Mouse (Mus musculus) kidney, embryonic 14.5 days (tissue): Measurements from ENCODE around the gene Cckbr. TPM values are rescaled to one million over a fixed set of nuclear protein-coding genes. Genes with fewer than 3 reads are reported as not detected.

Experiments
- ATAC-seq: fragments of 200-750 bp; cut with Nextera tagmentation; 2 replicates; pipeline ENCODE4 v1.8.0; 2017; ENCODE audit warnings: moderate number of reproducible peaks, mild to moderate bottlenecking, moderate TSS enrichment, moderate library complexity; ENCODE audit not compliant: low FRiP score, low TSS enrichment
- H3K27ac ChIP-seq: fragments of 300-500 bp; sonication (generic); 2 replicates; pipeline ENCODE4 v1.5.1; 2014; ENCODE audit warnings: low read depth, mild to moderate bottlenecking, low read length, moderate library complexity, mixed read lengths
- H3K27me3 ChIP-seq: fragments of 300-500 bp; sonication (generic); 2 replicates; pipeline ENCODE4 v1.6.1; 2014; ENCODE audit warnings: mild to moderate bottlenecking, low read length; ENCODE audit not compliant: control insufficient read depth, insufficient read depth
- H3K36me3 ChIP-seq: fragments of 300-500 bp; sonication (generic); 2 replicates; pipeline ENCODE4 v1.6.1; 2014; ENCODE audit warnings: low read length, mixed read lengths; ENCODE audit not compliant: control insufficient read depth, insufficient read depth
- H3K4me1 ChIP-seq: fragments of 300-500 bp; sonication (generic); 2 replicates; pipeline ENCODE4 v1.6.1; 2014; ENCODE audit warnings: low read length, mixed read lengths; ENCODE audit not compliant: control insufficient read depth, insufficient read depth
- H3K4me2 ChIP-seq: fragments of 300-500 bp; sonication (generic); replicated peaks from 2 replicates; pipeline ENCODE4 v1.6.1; 2014; ENCODE audit warnings: low read depth, mild to moderate bottlenecking, low read length
- H3K4me3 ChIP-seq: fragments of 300-500 bp; sonication (generic); 2 replicates; pipeline ENCODE4 v1.5.1; 2014; ENCODE audit warnings: mild to moderate bottlenecking, low read length
- H3K9ac ChIP-seq: fragments of 300-500 bp; sonication (generic); 2 replicates; pipeline ENCODE4 v1.6.1; 2014; ENCODE audit warnings: low read depth, mild to moderate bottlenecking, low read length, moderate library complexity
- H3K9me3 ChIP-seq: fragments of 300-500 bp; sonication (generic); 2 replicates; pipeline ENCODE4 v1.6.1; 2016; ENCODE audit warnings: low read length; ENCODE audit not compliant: control insufficient read depth
- WGBS: fragments of 180-500 bp; shearing (Covaris S2); extraction: QIAGEN DNeasy Blood & Tissue Kit; methylation state at CpG from one replicate; pipeline ENCODE4 v1.1.7; 2014; 5-methylcytosine and 5-hydroxymethylcytosine counted together
- polyA plus RNA-seq: library from polyadenylated mRNA; unstranded; fragments of >200 nt; fragmentation: Nextera tagmentation; extraction: Ambion mirVana; gene quantifications from 2 replicates; pipeline ENCODE4 v1.2.1, GENCODE M21; 2014

Gene Cckbr
- polyA plus RNA-seq, 1 experiment from 2014 or later: 0.58 TPM

DNA sequence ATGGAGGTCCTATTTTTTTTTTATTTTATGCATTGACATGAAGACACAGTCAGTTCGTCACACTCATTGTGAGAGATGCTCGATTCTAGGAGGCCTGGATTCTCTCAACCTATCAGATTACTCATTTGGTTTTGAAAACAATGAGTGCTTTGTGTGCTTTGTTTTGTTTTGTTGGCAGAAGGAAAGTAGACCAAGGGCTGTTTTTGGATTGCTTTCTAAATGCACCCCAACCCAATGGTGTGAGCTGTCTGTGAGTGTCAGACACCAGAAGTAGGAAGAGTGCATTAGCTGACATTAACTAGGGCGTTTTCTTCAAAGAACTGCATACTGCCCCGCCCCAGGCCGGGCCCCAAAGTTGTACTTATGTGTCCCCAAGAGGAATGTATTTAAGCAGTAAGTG is 54.5 kb downstream of the Cckbr start:
- Histone ChIP-seq H3K4me3 (no peak overlapping the region), H3K9me3 (no peaks in the 10 kb centered on the region), H3K9ac (no peak overlapping the region), H3K36me3 (no peaks in the 10 kb centered on the region), H3K4me1 (no peaks in the 10 kb centered on the region), H3K27ac (no peak overlapping the region), H3K4me2 (peak overlapping the region; percentile 86; the same call in 1 of the 2 replicates), H3K27me3 (no peaks in the 10 kb centered on the region)
- 69% methylated on average over 5 of the region's 5 CpGs for WGBS
- no peak for ATAC-seq

DNA sequence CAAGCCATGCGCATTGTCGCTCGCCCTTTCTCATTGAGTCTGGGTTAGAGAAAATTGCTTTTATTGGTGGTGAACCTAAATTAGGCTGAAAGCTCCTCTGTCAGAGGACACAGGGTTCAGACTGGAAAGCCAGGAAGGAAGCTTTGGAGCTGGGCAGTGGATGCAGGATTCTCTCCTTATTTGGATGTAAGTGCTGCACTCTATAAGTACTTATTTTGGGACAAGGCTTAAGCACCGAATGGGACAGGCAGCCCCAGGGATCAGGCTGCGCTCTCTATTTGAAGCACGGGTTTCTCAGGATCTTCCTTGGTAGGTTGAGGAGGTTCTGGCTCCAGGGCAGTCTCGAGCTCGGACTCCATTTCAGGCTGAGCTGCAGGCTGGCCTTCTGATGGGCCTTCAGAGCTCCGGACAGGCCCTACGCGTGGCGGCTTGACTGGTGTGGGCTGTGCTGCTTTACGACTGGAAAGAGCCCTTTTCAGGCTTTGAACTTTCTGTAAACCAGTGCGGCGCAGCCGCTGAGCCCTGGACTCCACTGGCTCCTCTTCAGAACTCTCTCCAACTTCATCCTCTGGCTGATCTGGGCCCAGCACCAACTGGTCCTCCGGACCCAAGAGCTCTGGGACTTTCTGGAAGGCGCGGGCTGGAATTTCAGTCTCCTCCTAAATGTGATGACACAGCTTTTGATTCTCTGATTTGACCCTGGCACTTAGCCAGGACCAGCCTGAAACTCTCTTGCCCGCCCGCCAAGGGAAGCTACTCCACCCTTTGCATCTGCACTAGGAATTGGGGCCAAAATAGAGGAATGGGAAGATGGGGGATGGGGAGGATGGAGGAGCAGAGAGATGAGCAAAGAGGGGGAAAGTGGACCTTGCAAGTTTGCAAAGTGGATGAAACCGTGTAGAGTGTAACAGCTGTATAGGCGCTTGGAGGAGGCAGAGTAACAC is 55.3 kb downstream of the Cckbr start:
- 58% methylated on average over 23 of the region's 23 CpGs for WGBS
- Histone ChIP-seq H3K4me2 (peak overlapping the region; percentile 86), H3K36me3 (no peaks in the 10 kb centered on the region), H3K9ac (peak overlapping the region; percentile 65; the same call in 1 of the 2 replicates), H3K27ac (peak overlapping the region; percentile 42; the same call in 1 of the 2 replicates), H3K4me1 (no peaks in the 10 kb centered on the region), H3K27me3 (no peaks in the 10 kb centered on the region), H3K4me3 (peak overlapping the region; percentile 49), H3K9me3 (no peaks in the 10 kb centered on the region)
- ATAC-seq: 0 out of 2 replicates have a peak, but pooled peaks have one; percentile 8

DNA sequence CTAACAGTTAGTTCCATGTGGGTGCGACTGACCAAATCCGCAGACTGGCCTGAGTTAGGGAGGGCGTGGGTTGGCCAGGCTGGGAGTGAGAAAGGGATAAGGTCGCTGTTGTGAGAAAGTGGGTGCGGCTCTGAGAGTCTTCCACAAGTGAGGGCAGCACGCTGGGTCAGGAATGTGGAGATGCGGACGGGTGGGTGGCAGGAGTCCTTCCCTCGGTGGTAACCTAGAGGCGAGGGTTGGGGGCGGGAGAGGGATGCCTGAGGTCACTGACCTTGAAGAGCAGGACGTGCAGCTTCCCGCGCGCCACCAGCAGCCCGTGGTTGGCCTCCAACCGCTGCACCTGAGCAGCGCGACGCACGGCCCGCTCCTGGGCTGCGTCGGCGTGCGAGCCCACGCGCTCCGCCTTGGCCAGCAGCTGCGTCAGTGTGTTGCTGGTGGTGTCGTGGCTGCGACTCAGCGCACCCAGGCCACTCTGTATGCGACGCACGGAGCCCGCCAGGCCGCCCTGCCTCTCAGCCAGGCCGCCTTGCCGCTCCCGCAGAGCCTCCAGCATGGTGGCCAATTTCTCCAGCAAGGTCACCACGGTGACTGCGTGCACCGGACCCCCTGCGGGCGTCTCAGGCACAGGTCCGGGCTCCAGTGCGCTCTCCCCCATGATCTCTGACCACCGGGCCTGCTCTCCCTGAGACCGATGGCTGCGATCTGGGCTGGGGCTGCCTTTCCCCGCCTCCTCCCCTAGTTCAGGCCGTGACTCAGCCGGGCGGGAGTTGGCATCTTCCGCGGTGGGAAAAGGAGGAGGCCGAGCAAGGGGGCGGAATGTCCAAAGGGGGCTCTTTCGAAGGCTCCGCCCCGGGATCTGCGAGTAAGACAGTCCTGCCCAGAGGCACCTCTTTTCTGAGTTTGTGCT is 56.2 kb downstream of the Cckbr start, which contains the start of gene Cavin3:
Gene Cavin3, minus strand, starts transcription at position 796 of the 907 bp plus-strand sequence.
- H3K4me2 ChIP-seq: peak within 1 kb of the TSS; percentile 86

DNA sequence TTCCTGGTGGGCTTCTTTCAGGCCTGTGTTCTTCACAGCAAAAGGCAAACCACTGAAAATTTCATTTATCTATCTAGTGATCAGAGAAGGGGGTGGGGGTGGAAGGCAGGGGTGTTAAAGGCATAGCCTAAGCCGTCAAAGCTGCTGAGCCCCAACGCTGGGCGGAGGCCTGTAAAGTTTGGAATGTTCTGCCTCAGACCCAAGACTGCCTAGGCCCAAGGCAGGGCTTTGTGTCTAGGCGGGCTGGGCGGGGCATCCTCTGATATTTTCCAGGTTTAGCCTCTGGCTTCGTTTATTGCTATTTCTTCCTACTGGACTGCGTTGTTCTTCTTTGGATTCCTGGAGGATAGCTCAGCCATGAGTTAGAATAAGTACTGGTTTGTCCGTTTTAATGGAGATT is 56.9 kb downstream of the Cckbr start:
- Histone ChIP-seq H3K36me3 (no peaks in the 10 kb centered on the region), H3K27ac (peak overlapping the region; percentile 33; the same call in 1 of the 2 replicates), H3K9ac (peak overlapping the region; percentile 65), H3K27me3 (no peaks in the 10 kb centered on the region), H3K4me1 (no peaks in the 10 kb centered on the region), H3K4me3 (peak overlapping the region; percentile 49), H3K9me3 (no peaks in the 10 kb centered on the region), H3K4me2 (peak overlapping the region; percentile 86)
- ATAC-seq: peak; percentile 53; the same call in 1 of the 2 replicates
- 44% methylated on average over 8 of the region's 8 CpGs for WGBS

More for the DNA sequence above, 56.2 kb downstream of the Cckbr start, which contains the start of gene Cavin3:
- peak within 1 kb of the TSS; percentile 65 for H3K9ac ChIP-seq
- no peaks in the 10 kb centered on the region for H3K27me3 ChIP-seq
- no peaks in the 10 kb centered on the region for H3K4me1 ChIP-seq
- peak; percentile 86 for ATAC-seq
- peak within 1 kb of the TSS; percentile 49 for H3K4me3 ChIP-seq
- 2% methylated on average over 57 of the region's 63 CpGs for WGBS
- peak within 1 kb of the TSS; percentile 33; the same call in 1 of the 2 replicates for H3K27ac ChIP-seq
- H3K9me3 ChIP-seq: no peaks in the 10 kb centered on the region
- no peaks in the 10 kb centered on the region for H3K36me3 ChIP-seq

DNA sequence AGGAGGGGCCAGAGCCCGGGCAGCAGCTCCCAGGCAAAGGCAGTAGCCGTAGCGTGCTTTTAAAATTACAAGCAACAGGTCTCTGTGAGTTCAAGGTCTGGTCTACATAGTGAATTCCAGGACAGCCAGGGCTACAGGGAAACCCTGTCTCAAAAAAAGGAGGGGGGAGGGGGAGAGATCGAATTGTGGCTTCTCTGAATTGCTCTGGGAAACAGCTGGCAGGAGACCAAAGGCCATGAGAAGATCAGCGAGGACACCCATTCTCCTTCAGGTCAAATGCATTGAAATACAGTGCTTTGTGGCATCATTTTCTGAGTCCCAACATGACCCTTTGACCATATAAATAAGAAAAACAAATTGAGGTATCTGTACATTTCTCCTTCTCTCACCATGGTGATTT is 59.5 kb downstream of the Cckbr start:
- Histone ChIP-seq H3K4me1 (no peaks in the 10 kb centered on the region), H3K27me3 (no peaks in the 10 kb centered on the region), H3K4me2 (no peak overlapping the region), H3K9ac (no peak overlapping the region), H3K36me3 (no peaks in the 10 kb centered on the region), H3K4me3 (no peak overlapping the region), H3K27ac (no peak overlapping the region), H3K9me3 (no peaks in the 10 kb centered on the region)
- ATAC-seq: no peak
- WGBS: 54% methylated on average over 5 of the region's 5 CpGs

DNA sequence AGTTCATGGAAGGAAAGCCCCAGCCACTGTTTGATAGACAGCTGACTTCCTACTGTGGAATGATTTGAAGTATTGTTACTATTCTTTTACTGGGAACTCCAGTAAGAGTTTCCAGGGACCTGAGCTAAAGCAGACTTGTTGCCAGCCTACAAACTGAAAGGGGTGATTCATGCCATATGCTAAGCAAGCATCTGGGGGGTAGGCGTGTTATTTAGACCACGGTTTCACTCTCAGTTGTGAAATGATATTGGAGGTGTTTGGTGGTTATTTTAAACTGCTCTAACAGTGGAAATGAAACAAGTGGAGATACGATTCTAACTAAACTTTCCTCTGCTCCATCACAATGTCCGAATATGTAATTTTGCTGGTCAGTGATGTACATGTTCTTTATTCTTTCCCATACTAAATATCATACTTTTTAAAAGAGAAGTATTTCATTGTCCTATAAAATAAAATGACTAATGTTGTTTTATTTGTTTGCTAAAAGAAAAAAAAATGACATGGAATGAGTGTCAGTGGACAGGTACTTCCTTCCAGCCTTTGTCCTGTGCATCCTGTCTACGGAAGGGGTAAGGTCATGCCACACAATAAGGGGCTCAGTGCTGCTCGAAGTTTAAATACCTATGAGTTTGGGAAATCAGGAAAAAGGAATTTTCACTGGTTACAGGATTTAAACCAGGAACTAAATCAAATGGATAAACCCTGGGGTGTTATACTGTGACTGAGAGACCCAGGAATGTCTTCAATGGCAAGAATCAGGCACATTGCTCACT is 61.8 kb downstream of the Cckbr start:
- Histone ChIP-seq H3K4me1 (no peaks in the 10 kb centered on the region), H3K4me2 (no peak overlapping the region), H3K9me3 (no peaks in the 10 kb centered on the region), H3K27me3 (no peaks in the 10 kb centered on the region), H3K27ac (no peak overlapping the region), H3K36me3 (no peaks in the 10 kb centered on the region), H3K4me3 (no peak overlapping the region), H3K9ac (no peak overlapping the region)
- 78% methylated on average over 6 of the region's 6 CpGs for WGBS
- ATAC-seq: no peak

DNA sequence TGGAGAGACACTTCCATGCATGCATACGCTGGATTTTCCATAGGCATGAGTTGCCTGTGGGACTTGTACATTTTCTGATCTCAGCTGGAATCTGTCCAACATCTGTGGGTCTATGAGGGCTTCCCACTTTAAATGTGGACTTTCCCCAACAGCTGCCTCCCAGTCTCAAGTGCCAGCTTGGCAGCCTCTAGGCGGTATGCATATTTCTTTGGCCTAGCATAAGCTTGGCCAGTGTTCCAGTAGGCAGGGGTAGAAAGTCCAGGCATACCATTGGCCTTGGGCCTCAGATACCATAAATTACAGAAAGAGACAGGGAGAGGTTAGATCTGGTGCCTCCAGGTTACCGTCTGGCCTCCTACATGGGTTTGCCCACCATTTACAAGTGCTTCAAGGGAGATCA is 72.3 kb downstream of the Cckbr start:
- WGBS: 92% methylated on average over 3 of the region's 3 CpGs
- no peak for ATAC-seq
- no peaks in the 10 kb centered on the region for H3K36me3 ChIP-seq

DNA sequence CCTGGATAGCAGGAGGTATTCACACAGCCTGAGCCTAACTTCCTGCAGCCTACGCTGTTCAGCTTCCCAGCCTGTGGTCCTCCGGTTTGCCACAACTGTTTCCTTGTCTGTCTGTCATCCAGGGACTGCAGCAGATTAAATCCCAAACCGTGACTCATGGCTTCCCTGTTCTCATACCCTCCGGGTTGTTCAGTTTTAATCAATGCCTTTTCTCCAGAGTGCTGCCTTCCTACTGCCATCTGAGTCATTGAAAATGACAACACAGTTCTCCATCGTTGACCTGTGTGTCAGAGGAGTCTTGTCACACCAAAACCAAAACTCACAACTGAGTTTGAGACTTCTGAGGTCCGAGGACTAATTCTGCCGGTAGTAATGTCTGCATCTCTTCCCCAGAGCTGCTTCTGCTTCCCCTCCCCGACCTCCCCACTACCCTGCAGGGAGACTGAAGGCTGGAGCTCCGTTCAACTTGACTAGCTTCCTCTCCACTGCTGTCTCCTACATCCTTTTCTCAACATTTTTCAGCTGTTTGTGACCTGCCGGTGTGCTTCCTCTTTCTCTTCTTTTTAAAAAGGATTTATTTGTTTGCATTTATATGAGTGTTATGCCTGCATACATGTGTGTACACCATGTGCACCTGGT is 73.4 kb downstream of the Cckbr start:
- H3K36me3 ChIP-seq: no peaks in the 10 kb centered on the region
- H3K4me1 ChIP-seq: no peaks in the 10 kb centered on the region
- H3K9ac ChIP-seq: no peak overlapping the region
- H3K9me3 ChIP-seq: no peaks in the 10 kb centered on the region
- H3K27me3 ChIP-seq: no peaks in the 10 kb centered on the region
- no peak overlapping the region for H3K4me3 ChIP-seq
- no peak overlapping the region for H3K27ac ChIP-seq
- no peak for ATAC-seq
- WGBS: 57% methylated on average over 10 of the region's 10 CpGs
- H3K4me2 ChIP-seq: no peak overlapping the region

More for the DNA sequence above, 72.3 kb downstream of the Cckbr start:
- Histone ChIP-seq H3K4me2 (no peak overlapping the region), H3K9ac (no peak overlapping the region), H3K9me3 (no peaks in the 10 kb centered on the region), H3K27me3 (no peaks in the 10 kb centered on the region), H3K4me1 (no peaks in the 10 kb centered on the region), H3K27ac (no peak overlapping the region), H3K4me3 (no peak overlapping the region)
